Mouse (Mus musculus) cortical plate, adult 2 months (tissue): Measurements from ENCODE around the gene Fam228b. TPM values are rescaled to one million over a fixed set of nuclear protein-coding genes. Genes with fewer than 3 reads are reported as not detected.
"Not testable (repeated sequence)": the region's sequence is repeated elsewhere in the genome, so short reads cannot be mapped to it uniquely, and the experiment has no call there.

ENCODE experiments used
- H3K27ac ChIP-seq: fragments of 200-500 bp; 2 replicates; pipeline ENCODE4 v1.5.1; 2012; ENCODE audit warnings: low read length, control low read depth, inconsistent platforms; ENCODE audit not compliant: insufficient read depth
- H3K4me1 ChIP-seq: fragments of 200-500 bp; 2 replicates; pipeline ENCODE4 v1.6.1; 2011; ENCODE audit warnings: low read length; ENCODE audit not compliant: control insufficient read depth, insufficient read depth
- H3K4me3 ChIP-seq: fragments of 200-500 bp; 2 replicates; pipeline ENCODE4 v1.5.1; 2011; ENCODE audit warnings: mild to moderate bottlenecking, low read length, control low read depth; ENCODE audit not compliant: insufficient read depth
- CTCF ChIP-seq: fragments of 200-500 bp; IDR thresholded peaks from 2 replicates; pipeline ENCODE4 v1.5.1; 2011; ENCODE audit warnings: mild to moderate bottlenecking, control low read depth, low read length; ENCODE audit not compliant: insufficient read depth; ENCODE audit errors: extremely low read depth
- POLR2A ChIP-seq: fragments of 200-500 bp; IDR thresholded peaks from 2 replicates; pipeline ENCODE4 v1.6.1; 2011; ENCODE audit warnings: mild to moderate bottlenecking, low read length, control low read depth; ENCODE audit not compliant: insufficient read depth; ENCODE audit errors: extremely low read depth
- polyA plus RNA-seq: library from polyadenylated mRNA; depleted of rRNA; stranded (reverse); fragments of >200 nt; gene quantifications from 2 replicates; pipeline ENCODE4 v1.2.3, GENCODE M21; 2012

The Fam228b gene
- polyA plus RNA-seq, 1 experiment = 11.0 TPM

- no peak for TF ChIP-seq CTCF
- TF ChIP-seq POLR2A = no peak
- Histone ChIP-seq H3K4me1 (no peaks in the 10 kb centered on the region), H3K27ac (no peak overlapping the region), H3K4me3 (no peak overlapping the region)
These were observed 14.5 kb upstream of the Fam228b start for GRCm38 (mm10) chr12:4783598-4783997.

GRCm38 (mm10) chr12:4781725-4782404, 12.8 kb upstream of the Fam228b start:
- not testable (repeated sequence) for H3K4me3 ChIP-seq, H3K27ac ChIP-seq, H3K4me1 ChIP-seq

- H3K4me3 ChIP-seq = no peak overlapping the region
- TF ChIP-seq CTCF = no peak
- no peak for TF ChIP-seq POLR2A
- no peak overlapping the region for H3K27ac ChIP-seq
- H3K4me1 ChIP-seq = no peaks in the 10 kb centered on the region
These were observed 12.2 kb upstream of the Fam228b start for GRCm38 (mm10) chr12:4781270-4781669.

DNA sequence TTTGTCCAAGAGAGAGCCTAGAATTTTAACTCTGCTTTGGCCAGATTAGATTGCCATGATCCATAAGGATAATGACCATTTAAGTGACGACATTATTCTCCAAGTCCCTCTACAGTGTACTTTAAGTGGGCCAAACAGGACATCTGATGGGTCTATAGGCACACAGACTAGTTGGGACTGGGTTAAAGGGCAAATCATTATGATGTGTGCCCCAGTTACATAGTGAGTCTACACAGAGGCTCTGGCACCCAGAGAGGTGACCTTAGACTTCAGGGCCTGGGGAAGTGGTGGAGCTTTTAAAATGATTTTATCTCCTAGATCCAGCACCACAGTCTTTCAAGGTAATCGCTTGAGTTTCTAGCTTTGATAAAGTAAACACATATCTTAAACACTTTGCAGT, 11.2 kb upstream of the Fam228b start:
- Histone ChIP-seq H3K27ac (no peak overlapping the region), H3K4me3 (no peak overlapping the region), H3K4me1 (no peaks in the 10 kb centered on the region)
- TF ChIP-seq CTCF (no peak), POLR2A (no peak)

DNA sequence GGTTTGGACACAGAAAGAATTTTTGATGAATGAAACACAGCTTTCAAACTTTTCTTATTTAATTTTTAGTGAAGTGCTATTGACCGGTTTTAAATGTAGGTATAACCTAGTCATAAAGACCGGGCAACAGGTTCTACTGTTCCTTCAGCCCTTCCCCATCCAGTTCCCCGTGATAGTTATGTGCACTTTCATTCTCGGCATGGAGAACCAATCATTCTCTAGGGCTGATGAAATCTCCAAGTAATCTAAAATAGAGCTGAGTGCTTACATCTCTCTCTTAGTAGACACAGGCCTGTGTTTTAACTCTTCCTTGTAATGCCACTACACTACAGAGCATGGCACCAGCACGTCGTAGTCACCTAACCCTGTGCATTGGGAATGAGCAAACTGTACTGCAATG, 8.7 kb upstream of the Fam228b start:
- Histone ChIP-seq H3K4me1 (no peaks in the 10 kb centered on the region), H3K27ac (no peak overlapping the region), H3K4me3 (no peak overlapping the region)
- no peak for TF ChIP-seq POLR2A
- no peak for TF ChIP-seq CTCF

DNA sequence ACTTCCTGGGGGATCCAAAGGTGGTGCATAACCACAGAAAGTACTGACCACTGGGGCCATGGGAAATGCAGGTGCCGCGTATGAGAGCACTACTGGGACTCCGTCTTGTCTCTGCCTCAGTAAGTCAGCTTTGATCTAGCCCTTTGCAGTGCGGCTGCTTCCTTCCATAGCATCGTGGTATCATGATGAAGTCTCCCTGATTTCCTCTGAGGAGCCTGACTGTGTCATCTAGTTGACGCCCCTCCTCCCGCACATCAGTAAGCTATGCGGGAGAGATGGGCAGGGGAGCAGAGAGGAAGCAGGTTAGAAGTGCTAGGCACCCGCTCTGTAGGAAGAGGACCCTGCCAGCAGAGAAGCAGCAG, 6.5 kb upstream of the Fam228b start:
- Histone ChIP-seq H3K4me3 (no peak overlapping the region), H3K27ac (no peak overlapping the region), H3K4me1 (no peaks in the 10 kb centered on the region)
- TF ChIP-seq POLR2A (no peak), CTCF (no peak)

DNA sequence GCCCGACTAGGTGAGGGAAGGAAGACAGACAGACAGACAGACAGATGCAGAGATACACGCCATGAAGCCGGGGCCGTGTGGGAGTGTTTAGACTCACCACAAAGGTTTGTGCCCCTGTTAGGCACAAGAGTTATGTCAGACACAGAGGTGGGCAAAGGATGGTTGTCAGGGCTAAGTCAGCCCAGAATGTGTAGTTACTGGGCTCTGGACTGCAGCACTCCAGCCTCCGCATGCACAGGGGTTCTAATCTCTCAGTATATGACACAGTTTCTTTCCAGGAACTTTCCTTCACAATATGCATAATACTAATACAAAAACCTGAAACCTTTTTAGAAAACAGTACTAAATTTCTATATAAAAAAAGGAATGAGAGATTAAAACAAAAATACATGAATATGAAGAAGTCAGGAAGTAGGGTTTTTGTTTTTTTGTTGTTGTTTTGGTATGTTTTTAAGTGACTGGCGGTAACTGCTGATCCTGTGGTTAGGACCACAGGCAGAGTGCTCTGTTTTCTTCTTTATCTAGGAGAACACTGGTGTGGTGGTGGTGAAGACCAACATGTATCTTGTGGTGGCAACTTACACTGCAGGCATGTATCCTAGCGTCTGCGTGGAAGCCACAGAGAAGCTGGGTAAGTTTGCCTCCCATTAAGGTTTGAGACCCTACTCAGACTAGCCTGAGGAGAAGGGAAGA, 6.0 kb upstream of the Fam228b start:
- TF ChIP-seq POLR2A (no peak), CTCF (no peak)
- Histone ChIP-seq H3K4me3 (no peak overlapping the region), H3K4me1 (no peaks in the 10 kb centered on the region), H3K27ac (no peak overlapping the region)

GRCm38 (mm10) chr12:4769333-4769723, 261 bp upstream of the Fam228b start:
- no peaks in the 10 kb centered on the region for H3K4me1 ChIP-seq
- H3K27ac ChIP-seq = peak overlapping the region; percentile 98; the same call in 1 of the 2 replicates
- TF ChIP-seq POLR2A (peak; percentile 0; the same call in 1 of the 2 replicates), CTCF (no peak)
- peak overlapping the region; percentile 72 for H3K4me3 ChIP-seq

DNA sequence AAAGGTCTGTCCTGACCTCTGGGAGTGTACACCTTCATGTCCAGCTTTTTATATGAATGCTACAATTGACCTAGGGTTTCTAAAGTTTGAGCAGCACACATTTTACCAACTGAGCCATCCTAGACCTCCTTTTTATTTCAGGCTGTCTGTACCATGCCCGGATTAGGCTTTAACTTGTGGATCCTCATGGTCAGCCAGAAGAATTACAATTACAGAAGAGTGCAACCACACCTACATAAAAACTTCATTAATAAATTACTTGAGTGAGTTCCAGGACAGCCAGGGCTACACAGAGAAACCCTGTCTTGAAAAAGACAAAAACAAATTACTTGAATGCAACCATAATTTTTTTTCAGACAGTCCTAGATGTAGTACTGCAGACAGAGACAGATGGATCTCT, 12.0 kb downstream of the Fam228b start:
- TF ChIP-seq CTCF = no peak
- no peak for TF ChIP-seq POLR2A
- no peak overlapping the region for H3K27ac ChIP-seq
- H3K4me1 ChIP-seq = no peaks in the 10 kb centered on the region

GRCm38 (mm10) chr12:4754451-4754850, 14.6 kb downstream of the Fam228b start:
- H3K27ac ChIP-seq, H3K4me3 ChIP-seq, H3K4me1 ChIP-seq: not testable (repeated sequence)

More for the DNA sequence above, 12.0 kb downstream of the Fam228b start:
- no peak overlapping the region for H3K4me3 ChIP-seq
